Mouse (Mus musculus) cerebellum, postnatal 10 days (tissue): Measurements from ENCODE around the gene Btg3.

ENCODE experiments used
- DNase-seq, 2 experiments: peaks; one replicate each; pipeline ENCODE4 v3.0.0; 2021; ENCODE audit warnings: mixed read lengths in 2 of 2

The Btg3 gene

DNA sequence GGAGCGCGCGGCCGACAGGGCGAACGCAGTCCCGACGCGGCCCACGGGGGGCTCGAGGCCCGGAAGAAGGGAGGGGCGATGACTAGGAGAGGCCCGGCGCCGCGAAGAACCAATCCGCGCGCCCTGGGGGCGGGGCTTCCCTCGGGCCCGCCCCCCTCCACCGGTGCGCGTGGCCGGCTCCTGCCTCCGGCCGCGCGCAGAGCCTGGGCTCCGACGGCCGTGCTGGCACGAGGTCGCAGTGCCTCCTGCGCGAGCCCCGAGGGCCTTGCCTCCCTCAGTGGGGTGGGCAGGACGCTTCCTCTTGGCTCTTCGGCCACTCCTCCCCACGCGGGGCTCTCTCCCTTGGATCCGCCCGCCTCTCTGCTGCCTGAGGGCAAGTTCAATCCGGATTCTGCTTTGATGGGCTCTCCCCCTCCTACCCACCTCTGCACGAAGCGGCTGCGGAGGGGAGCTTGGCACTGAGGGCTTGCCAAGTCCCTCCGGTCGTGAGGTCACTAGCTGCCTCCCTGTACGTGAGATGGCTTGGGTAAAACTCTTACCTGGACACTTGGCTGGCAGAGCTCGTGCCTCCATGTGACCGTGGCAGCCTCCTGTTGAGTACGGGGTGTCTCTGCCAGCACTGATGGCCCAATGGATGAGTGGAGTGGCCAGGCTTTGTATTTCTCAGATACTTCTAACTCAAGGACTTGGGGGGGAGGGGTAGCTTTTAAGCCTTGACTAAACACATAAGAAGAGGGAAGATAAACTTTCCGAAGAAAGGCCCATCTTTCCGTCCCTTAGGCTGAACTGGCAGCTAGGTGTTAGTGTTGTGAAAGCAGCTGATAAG lies at the start of gene Btg3:
Gene Btg3, minus strand, starts transcription at position 448 of the 826 bp plus-strand sequence.
- peak; percentile 95 for DNase-seq

DNA sequence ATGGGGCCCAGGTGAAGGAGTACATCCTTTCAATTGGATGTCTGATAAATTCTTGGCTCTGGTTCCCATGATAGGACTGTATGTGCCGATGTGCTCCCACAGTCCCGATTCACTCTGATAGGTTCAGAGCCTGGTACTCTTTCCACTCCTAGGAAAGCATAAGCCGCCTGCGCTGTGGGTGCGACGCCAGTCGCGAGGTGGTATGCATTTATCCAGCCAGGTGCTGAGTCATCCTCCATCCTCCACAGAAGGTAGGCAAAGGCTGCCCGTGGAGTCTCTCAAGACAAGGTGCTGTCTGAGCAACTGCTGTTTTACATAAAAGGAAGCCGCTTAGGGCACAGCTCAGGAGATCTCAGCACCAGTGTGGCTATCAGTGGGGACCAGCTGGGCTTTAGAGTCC lies 40.7 kb upstream of the Btg3 start:
- DNase-seq: no peak

DNA sequence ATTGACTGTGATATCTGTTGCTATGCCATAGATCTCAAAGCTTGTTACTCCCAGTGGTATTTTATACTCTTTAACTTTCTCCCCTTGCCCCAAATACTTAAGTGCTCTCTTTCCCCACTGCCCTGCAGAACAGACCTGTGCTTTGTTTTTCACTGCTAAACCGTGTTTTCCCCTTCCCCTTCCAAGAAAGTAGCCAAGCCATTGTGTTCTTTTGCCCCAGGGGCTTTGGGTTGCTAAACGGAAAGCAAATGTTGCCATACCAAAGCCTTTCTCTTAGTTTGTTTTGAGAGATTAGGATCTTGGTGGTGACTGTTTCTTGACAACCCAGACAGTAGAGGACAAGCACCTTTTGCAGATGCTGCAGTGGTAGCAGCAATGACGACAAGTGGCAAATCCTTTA lies 39.5 kb upstream of the Btg3 start:
- no peak for DNase-seq

DNA sequence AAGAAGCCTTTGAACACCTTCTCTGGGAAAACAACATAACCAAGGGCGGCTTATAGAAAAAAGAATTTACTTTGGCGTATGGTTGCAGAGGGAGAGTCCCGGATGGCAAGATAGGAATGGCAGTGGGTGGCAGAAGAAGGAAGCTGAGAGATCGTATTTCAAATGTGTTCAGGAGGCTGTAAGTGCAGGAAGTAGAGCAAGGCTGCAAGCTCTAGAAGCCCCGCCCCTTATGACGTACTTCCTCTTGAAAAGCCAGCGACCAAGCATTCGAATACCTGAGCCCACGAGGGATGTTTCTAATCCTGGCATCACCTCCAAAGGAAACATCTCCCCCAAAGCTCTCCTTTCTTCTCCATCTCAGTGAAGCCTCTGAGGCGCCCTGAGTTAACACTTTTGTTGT lies 33.0 kb upstream of the Btg3 start:
- DNase-seq: no peak

DNA sequence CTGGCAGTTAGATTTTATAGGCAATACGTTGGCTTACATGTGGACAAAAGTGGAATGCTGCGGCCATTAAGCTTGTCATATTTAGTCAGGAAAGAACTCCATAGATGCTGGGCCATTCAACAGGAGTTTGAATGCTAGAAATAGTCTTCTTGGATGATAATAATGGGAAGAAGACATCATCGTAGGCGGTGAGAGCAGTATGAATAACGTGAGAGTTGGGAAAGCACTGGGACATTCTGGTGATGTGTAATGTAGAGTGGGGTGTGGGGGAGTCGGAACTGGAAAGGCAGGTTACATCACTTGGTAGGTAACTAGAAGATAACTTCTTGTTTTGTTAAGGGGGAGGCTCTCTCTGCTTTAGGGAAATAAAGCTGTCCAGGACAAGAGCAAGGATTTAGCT lies 30.9 kb upstream of the Btg3 start:
- no peak for DNase-seq

DNA sequence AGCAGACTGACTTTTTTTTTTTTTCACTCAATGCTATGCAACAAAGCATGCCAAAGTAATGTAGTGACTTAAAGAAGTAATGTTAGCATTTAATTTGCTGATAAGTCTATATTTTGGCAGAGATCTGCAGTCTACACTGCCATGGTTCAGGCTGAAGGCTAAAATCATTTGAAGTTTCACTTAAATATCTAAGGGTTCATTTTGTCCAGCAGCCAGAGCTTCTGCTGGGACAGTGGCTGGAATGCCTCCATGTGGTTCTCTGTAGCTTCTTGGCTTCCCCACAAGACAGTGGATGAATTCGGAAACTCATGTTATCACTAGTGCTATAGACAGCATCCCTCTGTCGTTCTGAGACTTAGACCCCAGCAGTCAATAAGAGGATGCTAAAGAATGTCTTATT lies 29.7 kb upstream of the Btg3 start:
- no peak for DNase-seq

DNA sequence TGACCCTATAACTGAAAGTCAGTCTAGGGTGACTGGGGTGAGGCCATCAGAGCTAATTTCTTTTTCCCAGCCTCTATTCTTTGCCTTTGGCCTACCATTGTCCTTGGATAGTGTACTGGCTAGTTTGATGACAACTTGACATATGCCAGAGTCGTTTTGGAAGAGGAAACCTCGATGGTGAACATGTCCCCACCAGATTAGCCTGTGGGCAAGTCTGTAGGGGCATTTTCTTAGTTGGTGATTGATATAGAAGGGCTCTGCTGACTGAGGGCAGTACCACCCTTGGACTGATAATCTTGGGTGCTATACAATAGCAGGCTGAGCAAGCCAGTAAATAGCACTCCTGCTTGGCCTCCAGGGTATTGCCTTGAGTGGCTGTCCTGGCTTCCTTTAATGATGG lies 25.3 kb upstream of the Btg3 start:
- DNase-seq: no peak

DNA sequence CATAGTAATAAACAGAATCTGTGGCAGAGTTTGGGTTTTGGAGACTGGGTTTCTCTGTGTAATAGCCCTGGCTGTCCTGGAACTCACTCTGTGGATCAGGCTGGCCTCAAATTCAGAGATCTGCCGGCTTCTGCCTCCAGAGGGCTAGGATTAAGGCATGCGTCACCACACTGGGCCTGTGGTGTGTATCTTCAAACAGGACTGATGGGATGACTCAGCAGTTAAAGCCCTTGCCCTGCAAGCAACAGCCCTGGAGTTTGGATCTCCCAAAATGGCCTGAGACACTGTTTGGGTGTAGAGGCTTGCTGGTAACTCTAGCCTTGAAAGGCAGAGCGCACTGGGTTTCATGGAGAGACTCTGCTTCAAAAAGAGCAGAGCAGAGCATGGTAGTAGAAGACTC lies 22.4 kb upstream of the Btg3 start:
- no peak for DNase-seq

DNA sequence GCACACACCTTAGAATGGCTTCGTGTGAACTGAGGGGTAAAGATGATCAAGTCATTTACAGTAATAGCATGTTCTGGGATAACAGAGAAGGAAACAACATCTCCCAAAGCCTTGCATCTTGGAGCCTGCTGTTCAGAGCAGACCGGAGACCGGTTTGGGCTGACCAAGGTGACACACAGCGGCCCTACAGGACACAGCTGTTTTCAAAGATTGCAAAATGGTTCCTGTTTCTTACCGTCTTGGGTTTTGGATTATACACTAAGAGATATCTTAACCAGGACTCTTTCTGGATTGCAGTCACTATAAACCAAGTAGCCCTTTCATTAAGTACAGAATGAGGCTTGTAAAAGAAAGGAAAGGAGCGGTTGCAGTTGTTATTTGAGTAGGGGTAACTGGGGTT lies 21.7 kb upstream of the Btg3 start:
- DNase-seq: no peak

DNA sequence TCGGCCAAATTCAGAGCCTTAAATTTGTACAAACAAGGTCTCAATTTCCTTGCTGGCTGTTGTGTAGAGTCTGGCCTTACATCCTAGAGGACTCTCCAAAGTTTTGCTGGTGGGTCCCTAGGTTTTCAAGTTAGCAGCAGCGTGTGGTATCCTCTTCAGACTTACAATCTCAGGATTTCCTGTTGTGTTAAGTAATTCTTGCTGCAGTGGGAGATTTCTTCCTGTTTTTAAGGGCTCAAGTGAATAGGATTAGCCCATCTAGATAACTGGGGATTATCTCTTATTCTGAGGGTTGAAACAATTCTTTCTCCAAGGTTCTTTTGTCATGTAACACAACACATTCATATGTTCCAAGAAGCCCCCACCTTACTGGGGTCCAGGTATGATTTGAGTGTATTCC lies 14.4 kb upstream of the Btg3 start:
- DNase-seq: no peak

DNA sequence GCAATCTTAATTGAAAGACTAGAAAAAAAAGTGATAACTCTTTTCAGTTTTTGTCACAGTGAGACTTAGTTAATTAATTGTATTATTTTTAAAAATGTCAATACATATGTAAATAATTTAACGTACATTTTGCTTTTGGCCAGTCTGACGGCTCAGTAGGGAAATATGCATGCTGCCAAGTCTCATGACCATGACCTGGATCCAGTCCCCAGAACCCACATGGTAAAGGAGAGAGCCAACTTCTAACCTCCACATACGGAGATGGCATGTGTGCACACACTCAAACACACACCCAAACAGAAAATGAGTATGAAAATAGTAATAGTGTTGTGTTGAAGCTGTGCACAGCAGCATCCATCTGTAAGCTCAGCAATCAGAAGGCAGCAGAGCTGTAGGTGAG lies 13.0 kb upstream of the Btg3 start:
- peak; percentile 72 to 73 for DNase-seq

DNA sequence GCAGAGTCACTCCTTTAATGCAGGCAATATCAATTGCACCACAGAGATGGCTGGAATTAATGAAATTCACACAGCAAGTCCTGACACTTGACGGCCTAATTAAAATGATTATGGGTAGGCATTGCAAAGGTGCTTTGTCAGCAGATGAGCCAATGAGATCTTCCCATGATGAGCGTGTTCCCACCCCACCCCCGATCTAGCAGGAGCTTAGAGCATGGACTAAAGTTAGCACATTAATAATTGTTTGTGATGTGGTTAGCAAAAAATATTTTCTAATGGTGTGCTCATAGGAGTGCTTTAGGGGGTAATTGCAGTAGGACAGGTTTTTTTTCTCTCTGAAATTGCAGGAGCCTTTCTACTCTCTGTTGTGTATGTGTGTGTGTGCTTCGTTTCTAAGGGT lies 12.1 kb upstream of the Btg3 start:
- no peak for DNase-seq

DNA sequence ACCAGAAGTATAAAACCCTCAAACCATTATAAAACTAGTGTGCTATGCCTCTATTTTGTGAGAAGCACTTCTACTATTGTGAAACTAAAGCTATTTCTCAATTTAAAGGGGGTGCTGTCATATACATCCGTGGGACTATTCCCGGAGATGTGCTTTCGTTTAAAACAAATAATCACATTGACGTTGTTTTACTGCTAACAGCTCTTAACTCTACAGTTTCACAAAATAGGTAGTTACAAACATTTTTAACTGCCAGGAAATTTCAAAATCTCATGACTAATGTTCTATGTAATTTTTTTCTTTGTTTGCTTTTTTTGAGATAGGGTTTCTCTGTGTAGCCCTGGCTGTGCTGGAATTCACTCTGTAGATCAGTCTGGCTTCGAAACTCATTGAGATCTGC lies 1.5 kb upstream of the Btg3 start:
- DNase-seq: no peak

DNA sequence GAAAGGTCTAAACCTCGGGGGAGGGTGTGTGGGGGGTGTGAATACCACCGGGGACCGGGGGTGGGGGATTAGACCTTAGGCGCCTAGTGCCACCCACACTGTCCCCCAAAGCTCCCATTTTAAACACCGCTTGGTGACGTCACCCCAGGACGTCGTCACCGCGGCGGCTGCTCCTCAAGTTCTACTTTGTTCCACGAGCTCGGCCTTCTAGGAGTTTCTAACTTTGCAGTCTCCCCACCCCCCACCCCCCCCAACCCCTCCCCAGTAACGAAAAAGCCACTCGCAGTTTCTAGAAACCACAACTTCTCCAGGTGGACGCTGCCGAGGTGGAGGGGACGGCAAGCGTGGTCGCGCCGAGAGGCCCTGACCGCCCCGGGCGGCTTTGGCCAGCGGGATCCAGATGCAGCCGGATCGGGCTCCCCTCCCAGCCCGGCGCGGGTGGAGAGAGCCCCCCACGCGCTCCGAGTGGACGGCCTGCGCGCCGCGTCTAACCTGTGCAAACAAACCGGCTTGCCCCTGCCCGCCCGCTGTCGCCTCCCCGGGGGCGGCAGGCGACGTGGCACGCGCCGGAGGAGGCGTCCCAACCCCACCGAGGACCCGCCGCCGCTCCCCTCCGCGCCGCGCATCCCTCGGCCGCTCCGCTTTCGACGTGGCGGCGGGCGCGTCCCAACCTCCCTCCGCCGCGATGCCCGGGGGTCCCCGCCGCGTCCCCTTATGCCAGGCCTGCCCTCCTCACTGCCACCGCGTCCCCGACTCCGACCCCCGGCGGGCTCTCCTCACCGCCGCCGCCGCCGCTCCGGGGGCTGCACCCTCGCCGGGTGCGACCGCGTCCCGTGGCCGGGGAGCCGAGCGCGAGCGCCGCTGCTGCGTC lies 936 bp downstream of the Btg3 start:
- peak; percentile 61 to 65 for DNase-seq

DNA sequence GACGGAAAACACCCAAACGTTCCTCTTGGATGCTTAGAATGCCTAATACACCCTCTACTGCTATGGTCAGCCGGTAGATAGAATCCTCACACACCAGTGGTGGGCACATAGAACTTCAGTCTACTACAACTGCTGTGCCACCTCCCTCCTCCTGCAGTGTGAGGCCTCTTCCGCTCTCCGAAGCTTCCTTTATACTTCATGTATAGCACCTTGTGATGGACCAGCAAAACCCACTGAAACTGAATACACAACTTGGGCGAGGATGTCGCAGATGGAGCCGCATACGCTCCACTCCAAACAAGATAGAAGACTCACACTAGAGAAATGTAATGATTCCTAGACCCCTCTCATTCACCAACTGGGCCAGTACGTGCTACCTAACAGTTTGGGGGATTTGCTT lies 1.8 kb downstream of the Btg3 start:
- DNase-seq: peak in 1 of 2 experiments; percentile 11

DNA sequence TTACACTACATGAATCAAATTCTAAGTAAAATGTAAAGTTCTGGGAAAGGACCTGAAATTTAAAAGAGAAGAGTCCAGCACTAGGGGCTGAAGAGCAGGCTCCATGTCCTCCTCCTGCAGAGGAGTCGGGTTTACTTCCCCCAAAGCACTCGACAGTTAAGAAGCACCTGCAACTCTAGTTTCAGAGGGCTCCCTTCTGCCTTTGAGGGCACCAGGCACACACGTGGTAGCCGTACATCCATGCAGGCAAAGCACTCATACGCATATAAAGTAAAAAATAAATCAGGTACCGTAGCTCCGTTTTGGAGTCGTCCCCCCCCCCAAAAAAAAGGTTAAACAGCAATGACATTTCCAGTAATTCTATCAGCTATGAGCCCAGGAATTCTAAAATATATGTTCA lies 3.2 kb downstream of the Btg3 start:
- DNase-seq: no peak

DNA sequence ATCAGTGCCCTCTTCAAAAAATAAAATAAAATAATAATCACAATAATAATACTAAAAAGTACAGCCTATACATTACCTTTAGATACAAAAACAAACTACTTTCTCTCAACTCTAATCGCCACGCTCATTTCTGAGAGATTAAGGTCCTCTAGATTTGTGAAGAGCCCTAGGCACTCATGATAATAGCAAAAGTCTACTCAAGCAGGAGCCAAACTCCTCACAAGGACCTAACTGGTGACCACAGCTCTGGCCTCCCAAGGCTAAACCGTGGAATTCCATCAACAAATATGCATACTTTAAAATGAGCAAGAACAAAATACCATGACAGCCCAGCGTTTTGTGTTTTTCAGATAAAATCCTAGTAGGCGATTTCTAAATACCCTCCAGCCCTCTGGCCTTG lies 4.2 kb downstream of the Btg3 start:
- DNase-seq: no peak

DNA sequence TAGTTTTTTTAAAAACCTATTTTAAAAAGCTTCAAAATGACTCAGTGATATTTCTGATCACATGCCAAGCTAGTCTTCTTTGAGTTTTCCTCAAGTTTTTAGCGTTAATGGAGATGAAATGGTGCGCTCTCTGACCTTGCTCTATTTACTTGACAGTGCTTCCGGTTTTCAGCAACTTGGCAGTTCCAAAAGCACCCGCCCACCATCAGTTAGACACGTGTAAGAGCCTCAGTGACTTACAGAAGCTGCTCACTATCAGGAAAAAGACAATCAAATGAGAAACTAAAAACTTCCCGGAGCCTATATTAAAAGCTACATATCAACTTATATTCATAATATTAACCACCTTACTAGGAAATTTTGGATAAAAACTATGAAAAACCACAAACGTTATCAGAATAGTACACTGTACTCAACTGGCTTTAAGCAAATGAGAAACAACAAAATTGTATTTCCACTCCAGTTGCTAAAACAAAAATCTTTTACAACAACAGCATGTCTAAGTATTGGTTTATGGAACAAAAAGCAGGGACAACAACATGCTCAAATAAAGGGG lies 5.4 kb downstream of the Btg3 start:
- DNase-seq: no peak

DNA sequence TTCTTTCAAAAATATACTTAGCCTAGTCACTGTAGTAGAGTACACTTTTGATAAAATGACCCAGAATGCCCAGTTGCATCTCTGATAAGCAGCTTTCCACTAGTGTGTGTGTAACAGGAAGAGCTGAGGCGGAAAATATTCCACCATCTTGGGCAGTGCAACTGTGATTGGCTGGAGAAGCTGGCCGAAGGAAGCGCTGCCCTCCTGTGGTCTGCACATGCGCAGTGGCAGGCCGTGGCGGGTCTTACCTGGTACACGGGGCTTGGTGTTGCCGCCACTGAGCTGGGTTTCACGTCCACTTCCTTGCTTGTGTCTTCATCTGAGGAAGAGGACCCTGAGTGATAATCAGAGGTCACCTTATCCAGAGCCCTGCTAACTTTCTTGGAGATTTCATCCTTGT lies 12.4 kb downstream of the Btg3 start:
- peak in 1 of 2 experiments; percentile 8 for DNase-seq

DNA sequence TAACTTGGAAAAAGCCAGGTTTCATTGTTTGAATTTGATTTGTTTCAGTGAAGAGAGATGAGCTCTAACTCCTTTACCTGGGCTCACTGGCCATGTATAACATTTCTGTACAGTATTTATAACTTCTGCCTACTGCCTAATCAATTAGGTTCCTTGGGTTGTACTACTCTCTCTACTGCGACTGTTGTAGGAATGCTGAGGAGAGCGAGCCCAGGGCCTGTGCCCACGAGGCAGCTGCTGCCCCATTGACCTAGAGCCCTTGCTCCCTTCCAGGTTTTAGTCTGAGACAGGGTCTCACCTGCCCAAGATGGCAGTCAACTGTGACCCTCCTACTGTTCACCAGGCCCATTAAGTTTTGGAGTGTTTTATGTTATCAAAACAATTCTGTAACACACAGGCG lies 15.5 kb downstream of the Btg3 start:
- DNase-seq: no peak

DNA sequence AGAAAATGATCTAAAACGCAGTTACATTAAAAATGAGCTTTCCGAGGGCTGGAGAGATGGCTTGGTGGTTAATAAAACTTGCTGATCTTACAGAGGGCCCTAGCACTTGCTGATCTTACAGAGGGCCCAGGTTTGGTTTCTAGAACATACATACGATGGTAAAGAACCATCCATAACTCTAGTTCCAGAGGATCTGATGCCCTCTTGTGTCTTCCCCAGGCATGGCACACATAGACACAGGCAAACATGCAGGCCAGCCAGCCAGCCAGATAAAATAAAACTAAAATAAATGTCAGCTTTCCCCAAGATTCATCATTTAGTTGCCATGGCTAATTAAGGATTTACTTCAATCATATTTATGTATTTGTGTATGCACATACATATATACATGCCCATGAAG lies 19.2 kb downstream of the Btg3 start:
- DNase-seq: peak; percentile 15 to 20

DNA sequence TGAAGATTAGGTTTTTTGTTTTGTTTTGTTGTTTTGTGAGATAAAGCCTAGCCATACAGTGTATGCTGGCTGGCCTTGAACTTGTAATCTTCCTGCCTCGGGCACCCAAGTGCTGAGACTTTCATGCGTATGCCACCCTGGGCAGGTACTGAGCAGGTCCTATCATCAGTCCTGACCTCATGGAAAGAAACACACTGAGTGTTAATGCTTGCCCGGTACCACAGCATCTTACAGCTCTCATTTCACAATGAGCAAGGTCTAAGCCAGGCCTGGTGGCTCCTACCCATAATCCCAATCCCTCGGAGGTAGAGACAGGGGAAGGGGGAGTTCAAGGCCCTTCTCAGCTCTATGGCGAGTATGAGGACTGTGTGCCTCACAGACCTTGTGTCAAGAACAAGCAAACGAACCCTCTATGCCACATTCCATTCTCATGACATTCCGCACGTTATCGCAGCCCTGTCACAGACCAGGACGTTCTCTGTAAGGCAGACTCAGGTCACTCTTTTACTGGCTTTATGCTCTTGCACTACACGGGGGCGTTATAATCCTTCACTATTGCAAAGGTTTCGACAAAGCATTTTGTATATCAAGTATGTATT lies 29.6 kb downstream of the Btg3 start:
- DNase-seq: no peak

DNA sequence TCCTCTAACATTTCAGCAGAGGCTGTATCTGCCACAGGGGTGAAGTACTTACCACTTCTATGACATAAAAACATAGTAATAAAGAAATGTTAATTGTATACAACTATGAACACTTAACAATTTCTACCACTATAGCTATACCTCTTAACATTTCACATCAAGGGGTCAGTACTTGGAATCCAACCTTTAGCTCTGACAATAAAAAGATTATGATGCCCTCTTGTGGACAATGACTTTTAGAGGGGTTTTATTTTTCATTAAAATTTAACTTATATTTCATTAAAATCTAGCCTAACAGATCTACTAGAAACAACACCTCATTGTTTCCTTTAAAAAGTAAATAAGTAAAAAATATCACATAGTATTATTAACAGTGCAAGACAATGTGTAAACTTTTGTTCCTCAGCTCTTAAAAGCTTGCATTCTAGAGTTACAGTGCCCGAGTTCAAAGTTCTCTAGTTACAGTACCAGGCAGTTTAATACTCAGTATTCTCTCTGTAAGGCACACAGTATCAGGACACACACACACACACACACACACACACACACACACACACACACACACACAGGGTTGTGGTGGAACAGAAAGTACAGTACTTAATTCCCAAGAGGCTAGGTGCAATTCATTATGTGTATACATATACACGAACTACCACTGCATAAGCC lies 30.2 kb downstream of the Btg3 start:
- DNase-seq: peak in 1 of 2 experiments; percentile 34
